Mouse (Mus musculus): ENCODE measurements at regions not wholly inside any gene's neighbourhood (a gene's known extent, or its start where the extent isn't known, plus 50 kb on each side); places are given as distances from the start of the nearest gene placed in this dataset.

DNA sequence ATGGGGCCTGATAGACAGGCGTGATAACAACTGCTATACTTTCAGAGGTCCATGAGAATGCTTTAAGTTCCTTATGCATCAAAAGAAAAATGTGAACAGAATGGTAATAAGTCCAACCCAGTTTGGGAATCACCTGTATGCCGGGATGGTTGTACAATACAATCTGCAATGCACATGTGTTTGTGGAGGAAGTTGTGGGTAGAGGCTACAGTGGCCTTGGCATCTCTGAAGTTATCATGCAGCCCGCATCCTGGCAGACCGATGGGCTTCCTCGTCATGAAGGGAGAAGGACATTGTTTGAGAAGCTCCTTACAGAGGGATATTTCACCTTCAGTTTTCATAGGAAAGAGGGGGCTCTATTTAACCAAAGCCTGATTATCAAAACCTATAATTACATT, 281.3 kb upstream of the Sall1 start:
- no peak for DNase-seq (ENCODE audit: low spot score)

DNA sequence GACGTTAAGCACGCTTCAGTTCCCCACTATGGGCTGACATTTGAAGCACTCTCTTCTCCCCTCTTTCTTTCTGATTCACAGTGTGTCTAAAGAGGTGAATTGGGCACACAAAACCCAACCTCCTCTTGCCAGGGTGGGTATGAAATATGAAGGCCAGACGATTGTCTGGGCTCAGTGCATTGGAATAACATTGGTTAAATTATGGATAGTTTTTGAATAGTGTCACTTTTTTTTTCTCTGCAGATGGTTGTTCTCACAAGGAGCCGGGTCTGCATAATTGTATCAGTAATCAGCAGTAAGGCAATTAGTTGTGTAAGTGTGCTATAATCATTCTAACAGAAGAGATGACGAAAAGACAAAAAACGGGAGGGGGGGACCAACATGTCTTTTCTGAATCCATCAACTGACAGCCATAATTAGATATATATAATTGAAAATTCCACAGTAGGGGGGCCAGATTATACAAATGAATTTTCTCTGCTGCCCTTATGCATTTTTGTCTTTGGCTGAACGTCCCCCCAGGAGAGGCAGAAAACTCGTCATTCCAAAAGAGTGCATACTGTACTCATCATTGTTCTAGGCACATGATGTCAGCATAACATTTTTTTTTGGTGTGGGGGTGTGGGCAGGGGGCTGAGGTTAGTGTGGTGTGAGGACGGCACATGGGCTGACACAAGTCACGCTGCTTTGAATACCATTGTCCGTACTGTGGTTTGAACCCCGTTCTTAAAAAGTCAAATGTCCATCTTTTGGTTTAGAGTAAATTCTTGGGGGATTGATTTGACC, 280.7 kb upstream of the Sall1 start:
- no peak for DNase-seq (ENCODE audit: low spot score)

DNA sequence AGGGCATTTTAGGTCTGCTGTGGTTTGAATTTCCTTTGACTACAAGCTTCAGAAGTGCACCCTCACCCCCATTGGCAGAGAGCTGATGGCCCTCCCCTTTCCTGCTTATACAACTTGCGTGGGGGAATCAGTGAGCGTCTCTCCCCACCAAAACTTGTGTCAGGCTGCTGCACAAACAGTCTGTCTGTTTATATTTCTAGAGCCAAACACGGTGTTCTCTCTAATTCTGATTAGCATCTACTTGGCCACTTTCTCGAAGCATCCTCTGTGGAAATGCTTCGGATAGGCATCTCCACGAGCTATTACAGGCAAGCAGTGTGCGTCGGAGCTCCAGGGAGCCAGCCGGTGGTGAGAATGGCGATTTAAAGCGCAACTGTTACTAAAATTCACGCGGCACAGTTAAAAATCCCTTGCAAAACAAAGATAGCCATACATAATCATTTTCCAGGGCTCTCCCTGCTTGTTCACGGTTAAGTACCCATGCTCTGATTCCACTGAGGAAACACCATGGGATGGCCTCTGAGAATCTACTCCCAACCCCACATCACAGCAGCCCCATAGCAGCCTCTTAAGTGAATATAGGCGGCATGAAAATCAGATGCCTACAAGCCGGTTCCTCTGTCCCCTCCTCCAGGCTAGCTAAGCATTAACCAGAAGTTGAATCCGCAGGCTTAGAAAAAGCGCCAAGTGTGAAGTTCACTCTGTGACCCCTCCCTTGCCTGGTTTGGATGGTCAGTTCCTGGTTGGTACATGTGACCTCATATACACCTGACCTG, 273.7 kb upstream of the Sall1 start:
- no peak for DNase-seq (ENCODE audit: low spot score)

DNA sequence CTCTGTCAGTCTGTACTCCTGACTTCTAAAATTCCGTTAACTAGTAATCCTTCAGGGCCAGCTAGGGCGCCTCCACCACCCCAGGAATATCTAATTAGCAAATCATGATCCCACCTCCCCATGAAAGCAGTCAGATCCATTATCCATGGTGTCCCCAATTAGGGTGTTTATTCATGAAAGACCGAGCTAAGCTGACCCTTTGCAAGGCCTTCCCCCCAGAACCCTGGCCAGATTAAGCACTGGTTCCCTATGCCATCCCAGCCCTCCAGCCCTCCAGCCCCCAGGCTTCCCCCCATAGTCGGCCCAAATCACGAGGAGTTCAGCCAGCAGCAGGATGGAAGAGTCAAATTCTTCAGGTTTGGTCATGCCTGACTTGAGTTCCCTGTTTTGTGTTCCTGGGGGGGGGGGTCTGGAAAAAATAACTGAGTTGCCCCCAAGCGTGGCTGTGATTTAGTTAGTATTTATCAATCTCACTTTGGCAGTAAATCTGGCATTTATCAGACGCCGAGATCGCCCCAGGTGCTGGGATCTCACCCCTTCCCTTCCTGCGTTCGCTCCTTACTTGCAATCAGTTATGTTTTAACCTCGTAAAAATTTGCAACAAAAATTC, 272.7 kb upstream of the Sall1 start:
- DNase-seq (ENCODE audit: low spot score), result no peak

DNA sequence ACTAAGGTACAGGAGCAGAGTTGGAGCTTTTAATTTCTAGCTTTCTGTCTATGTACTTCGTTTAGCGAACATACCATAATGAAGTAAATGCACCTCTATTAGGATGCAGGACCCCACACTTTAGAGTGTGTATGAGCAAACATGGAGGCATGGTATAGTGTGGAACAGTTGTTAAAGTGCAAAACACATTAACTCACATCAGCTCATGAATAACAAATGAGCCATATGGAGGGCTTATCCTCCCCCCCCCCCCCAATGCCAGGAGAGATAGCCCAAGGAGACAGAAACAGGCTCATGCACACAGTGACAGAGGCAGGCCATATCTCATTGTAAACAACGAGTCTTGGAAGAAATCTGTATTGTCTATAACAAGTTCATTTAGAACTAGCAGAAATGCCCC, 270.9 kb upstream of the Sall1 start:
- DNase-seq (ENCODE audit: low spot score), result no peak

DNA sequence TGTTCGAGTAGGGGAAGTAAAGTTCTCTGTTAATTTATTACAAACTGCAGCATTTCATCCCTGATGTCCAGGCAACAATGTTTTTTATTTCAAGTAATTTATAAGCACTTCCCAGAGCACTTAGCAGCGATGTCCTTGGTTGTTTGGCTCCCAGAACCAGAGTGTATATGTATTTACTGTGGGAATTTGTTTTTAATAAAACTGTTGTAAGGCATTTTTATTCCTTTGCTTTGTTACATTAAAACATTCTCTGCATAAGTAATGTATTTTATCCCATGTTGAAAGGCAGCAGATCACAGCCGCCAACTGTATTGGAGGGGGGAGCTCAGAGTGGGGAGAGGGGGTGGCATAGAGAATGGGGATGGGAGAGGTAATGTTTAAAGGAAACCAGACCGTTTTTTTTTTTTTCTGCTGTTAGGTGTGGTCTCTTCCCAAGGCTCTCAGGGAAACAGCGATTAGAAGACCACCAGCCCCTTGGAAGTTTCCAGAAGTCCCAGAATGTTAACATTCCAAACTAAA, 266.8 kb upstream of the Sall1 start:
- DNase-seq (ENCODE audit: low spot score), result no peak

DNA sequence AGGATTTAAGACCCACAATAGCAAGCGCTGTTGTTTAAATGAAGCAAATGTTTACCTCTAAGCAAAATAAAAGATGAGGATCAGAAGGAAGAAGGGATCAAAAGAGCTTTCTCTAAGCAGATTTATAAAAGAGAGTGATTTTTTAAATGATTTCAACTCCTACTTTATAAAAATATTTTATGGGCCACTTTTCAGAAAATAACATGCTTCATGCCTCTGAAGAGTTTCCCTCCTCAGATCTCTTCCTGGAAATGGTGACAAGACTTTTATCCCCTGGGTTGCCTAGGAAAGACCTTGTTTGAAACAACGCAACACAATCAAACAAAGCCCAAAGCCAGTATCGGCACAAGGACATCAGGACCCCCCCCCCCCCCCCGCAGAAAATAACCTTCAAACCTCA, 265.6 kb upstream of the Sall1 start:
- DNase-seq (ENCODE audit: low spot score), result no peak

DNA sequence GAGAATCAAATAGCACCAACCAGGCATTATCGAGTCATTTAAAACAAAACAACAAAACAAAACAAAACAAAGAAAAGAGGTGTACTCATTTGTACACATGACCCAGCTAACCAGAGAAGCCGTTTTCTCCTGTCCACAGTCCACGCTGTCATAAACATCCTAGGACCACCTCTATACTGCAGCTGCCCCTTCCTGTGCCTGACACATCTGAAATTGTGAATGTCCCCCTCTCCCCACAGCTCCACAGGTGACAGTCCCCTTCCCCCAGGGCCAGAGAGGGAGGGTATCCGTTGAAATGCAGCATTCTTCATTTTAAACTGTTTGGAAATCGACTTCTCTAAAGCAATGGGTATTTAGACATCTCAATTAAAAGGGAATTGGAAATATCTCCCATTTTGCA, 265.0 kb upstream of the Sall1 start:
- no peak for DNase-seq (ENCODE audit: low spot score)

DNA sequence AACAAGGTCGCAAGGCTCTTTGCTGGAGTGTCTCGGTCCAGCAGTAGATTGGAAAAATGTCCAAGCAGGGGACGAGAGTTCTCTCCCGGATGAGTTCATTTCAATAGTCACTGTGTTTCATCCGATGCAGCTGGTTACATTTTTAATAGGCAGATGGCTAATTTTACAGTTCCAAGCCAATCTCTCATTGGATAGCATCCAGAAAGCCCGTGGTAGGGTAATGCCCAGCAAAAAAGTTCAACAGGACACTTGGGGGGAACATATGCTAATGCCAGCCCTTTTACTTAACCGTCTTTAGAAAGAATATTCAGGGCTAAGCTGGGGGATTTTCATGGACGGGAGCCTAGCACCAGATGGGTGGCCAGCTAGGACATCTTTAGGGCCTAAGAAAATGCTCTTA, 264.6 kb upstream of the Sall1 start:
- no peak for DNase-seq (ENCODE audit: low spot score)

DNA sequence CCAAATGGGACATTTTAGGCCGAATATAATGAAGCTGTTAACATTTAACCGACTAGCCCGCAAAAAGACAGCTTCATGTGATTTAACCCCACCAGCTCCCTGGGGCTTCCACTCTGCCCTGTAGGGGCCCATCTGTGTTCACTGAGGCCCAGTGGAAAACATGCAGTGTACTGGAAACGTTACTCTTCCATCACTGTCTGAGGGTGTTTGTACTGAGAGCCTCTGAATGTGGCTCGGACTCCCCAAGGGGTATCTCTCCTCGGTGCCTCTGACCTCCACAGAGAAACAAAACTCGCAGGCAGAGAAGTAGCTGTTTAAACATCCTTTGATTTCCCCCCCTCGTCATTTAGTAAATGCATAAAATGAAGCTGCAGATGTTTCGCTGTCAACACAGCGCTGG, 263.6 kb upstream of the Sall1 start:
- no peak for DNase-seq (ENCODE audit: low spot score)

DNA sequence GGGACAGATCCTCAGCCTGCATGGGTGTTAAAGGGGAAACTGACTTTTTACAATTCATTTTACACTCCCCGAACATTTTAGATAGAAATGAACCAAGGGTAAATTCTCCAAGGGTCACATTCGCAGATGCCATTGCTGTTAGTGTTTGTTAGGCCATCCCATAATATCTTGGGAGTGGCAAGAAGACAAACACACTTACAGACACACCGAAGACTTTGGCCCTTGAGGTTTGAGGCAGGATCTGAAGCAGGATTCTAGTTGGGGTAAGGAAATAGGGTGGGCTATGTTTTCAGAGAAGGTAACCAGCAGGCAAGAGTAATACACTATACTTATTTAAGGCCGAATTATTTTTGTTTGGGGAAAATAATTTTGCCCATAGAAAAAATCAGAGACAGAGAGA, 263.1 kb upstream of the Sall1 start:
- DNase-seq (ENCODE audit: low spot score), result no peak

DNA sequence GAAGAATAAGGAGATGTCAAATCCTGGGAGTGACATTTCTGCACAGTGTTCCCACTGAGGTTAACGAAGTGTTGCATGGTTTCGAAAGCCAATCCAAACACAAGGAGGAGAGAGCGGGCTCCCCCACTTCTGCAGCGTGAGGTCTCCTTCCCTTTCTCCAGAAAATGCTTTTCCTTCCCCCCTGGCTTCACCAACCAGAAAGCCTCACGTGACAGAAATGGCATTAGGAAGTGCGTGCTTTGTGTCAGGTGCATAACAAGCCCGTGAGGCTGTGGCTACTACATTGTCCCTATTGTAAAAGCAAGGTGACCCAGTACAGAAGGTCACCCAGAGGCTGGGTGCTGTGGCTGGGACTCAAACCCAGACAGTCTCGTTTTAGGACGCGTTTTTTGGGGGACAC, 260.2 kb upstream of the Sall1 start:
- no peak for DNase-seq (ENCODE audit: low spot score)

DNA sequence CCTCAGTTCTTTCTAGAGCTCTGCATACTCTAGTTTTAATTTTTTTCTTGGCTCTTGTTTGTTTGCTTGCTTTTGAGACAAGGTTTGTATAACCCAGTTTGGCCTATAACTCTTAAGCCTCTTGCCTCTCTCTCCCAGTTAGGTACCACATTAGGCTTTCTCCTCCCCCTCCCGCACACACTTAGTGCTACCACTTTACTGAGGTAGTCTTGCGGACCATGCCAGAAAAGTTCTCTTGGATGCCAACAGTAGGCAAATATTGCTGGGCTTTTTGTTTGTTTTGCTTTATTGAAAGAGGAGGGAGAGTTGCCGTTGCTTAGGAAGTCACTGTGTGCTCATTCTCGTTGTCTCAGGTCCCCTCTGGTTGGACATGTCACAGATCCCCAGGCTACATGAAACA, 259.4 kb upstream of the Sall1 start:
- no peak for DNase-seq (ENCODE audit: low spot score)

DNA sequence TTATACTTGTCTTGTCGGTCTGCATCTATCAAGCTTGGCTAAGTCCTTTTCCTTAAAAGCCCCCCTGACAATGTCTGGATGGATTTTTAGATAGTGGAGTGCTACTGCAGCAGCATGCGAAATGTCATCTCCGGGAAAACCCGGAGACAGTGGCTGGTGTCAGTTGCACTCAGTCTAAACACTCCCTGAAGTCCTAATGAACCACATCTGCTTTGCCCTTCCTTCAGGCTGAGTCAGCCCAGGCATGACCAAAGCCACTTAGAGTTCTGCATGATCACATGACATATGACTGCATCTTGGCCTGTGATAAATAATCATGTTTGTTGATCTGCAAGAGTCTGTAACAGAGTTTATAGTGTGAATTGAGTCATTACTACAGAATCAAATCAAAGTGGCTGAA, 255.7 kb upstream of the Sall1 start:
- no peak for DNase-seq (ENCODE audit: low spot score)

DNA sequence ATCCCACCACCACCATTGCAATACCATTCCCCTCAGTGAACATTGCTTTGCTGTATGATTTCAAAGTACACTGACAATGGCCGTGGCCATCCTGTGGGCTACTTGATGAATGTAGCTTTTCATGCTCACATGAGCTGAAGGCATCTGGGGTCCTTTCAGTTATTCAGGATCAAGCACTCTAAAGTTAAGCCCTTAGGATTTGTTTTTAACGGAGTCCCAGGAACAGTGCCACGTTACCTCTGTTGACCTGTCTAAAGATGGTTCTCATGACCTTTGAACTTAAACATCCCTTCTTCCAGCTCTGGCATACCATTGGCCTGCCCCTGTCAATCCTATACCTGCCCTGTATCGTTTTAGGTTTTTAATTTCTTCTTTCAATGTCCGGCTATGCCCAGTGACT, 251.7 kb upstream of the Sall1 start:
- no peak for DNase-seq (ENCODE audit: low spot score)

DNA sequence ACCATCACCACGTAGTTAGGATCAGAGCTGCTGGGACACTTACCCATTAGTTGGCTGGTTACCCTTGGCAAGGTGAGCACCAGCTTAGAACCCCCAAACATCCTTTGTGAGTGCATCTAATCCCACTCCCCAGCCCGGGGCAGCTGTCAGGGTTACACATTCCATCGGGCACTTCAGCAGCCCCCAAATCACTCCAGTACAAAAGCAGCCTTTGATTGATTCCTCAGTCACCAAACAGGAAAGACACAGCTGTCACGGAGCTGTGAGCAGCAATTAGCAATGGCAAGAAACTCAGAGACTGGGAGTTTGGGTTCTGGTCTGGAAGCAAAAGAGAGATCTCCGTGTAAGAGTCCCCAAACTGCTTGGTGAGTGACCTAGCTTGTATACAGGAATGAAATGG, 245.1 kb upstream of the Sall1 start:
- DNase-seq (ENCODE audit: low spot score), result no peak

DNA sequence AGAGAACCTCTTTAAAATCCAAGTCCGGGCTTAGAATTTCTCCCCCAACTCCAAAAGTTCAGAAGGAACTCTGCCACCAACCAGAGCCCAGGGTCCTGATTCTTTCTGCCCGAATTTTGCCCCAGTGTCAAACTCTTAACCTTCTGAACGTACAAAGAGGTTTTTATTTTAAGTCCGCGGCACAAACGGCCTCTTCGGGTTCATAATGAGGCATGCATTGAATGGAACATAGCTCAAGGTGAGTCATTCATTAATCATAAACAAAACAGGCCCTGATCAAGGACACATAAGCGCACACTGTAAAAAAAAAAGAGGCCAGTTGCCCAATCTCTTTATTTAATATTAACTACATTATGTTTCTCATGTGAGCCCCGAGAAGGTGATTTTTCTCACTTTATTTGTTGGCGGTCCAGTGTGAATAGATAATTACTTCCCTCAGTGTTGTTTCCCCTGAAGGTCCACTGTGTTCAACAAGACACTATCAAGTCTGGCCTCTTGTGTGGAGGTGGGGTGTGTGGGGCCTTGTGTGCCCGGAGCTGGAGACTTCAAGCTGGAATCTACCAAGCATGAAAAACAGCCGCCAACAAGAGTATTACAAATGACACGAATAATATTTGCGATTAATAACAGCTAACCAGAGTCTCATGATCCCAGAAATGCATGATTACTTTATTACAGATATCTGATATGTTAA, 241.1 kb upstream of the Sall1 start:
- DNase-seq (ENCODE audit: low spot score), result no peak

DNA sequence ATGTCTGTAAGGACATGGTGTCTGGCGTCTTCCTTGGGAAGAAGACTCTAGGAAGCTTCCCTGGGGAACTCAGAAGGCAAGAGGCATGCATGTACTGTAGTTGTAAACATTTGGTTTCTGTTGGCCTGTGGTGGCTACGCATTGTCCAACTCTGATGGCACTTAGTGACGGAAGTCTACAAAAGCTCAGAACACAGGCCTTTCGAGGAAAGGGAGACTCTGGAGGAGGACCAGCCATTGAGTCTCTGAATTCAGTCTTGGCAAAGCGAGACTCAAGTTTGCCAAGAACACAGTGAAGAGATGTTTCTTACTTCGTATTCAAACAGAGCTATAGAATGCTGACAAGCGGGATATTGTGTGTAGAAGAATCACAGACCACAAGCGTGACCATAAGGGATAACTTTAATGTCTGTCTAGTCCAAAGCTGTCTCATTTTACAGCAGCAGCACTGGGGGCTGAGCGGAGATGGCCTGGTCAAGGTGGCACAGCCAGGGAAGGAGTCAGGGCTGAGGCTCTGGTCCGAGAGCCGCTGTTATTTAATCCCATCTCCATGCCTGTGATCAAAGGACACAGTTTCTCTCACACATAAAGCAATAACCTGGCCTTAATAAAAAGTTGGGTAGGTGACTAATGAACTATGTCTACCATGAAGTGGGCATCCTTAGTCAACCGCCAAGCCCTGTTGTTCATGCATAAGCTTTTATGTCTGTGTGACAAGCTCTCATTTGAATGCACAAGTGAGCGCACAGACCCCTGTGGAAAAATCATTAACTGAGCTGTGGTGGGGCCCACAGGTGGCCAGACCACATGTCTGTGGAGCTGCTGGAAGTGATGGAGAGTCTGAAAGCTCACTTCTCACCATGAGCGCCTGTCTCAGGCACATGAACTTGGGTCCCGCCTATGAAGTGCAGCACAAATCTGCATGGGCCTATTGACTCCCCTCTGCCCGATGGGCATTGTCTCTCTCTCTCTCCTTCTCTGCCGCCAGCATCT, 239.4 kb upstream of the Sall1 start:
- DNase-seq (ENCODE audit: low spot score), result no peak

DNA sequence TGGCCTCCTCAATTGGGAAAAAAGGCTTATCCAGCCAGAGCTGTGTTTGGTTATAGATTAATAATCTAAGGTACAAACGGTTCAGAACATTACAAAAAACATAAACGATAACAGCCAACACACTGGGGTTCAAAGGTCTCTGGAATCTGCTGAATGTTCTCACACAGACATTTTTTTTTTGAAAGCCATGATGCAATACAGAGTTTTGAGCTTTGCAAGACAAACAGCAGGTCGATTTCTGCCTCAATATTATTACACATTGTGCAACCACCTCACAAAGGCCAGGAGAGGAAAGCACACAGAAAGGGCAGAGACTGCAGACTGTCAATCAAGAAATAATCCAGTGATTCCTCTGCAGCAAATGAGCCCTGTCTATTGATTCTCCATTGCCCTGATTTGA, 235.9 kb upstream of the Sall1 start:
- no peak for DNase-seq (ENCODE audit: low spot score)

DNA sequence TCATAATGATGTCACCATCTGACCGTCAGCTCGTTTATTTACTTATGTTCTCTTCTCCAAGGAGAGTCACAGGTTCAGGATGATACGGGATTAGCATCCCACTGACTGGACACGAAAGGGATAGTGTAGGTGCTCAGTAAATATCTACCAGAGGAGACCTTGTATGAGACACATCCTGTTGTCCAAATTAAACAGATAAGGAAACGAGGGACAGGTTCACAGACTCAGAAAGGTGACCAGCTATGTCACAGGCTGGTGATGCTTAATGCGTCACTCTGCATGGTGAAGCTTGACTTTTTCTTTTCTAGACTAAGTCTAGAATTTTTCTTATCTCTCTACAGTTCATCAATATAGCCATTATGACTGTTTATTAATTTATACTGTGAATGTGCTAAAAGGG, 235.2 kb upstream of the Sall1 start:
- no peak for DNase-seq (ENCODE audit: low spot score)

DNA sequence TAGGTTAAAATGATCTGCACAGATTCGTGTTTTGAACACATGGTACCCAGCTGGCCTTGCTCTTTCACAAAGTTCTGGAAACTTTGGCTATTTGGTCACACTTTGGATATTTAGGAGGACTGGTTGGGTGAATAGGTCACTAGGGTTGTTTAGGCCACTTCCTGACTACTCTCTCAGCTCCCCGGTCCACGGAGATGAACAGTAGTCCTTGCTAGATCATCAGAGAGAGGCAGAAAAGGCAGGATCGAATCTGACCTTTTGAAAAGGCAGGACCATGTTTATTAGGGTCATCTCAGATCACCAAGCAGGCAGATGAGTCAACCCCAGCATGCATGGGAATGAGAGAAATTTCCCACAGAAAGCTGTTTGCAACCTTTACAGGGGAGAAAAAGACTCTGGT, 229.3 kb upstream of the Sall1 start:
- no peak for DNase-seq (ENCODE audit: low spot score)
